ENCODE assay signal across 23 mouse cellular contexts in the genomic region with DNA sequence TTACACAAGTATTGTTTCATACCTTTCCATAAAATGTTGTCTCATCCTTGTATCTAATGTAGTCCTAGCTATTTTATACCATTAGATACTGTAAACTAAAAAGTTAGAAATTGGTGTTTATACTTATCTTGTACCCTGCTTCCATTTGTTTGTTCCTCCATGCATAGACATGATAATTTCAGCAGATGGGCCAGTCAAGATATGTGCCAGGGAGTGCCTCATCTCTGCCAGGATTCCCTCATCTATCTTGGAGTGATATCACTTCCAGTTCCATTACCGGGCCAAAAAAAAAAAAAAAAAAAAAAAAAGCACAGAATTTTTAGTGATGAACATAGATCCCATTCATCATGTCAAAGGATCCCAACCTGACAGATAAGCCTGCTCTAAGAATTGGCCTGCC.
DNase-seq lines count a peak whose midpoint lies in the region; ATAC-seq and TF ChIP-seq lines count a peak whose summit lies in the region.
"Had no signal": no experiment of that assay in that cellular context is flagged by ENCODE, and none has a peak within 500 bp of the region (broad histone marks: within the 10 kb centered on the region; RNA-seq: fewer than 3 reads in every experiment).

No protein-coding gene starts in this region.

- no peak overlapping the region for H3K4me3 ChIP-seq in cerebellum, adult 2 months (replicated peaks; ENCODE audit: insufficient read depth, low read depth, low read length)
- H3K4me3 ChIP-seq in forebrain, embryonic 16.5 days (replicated peaks; ENCODE audit: low read length), result no peak overlapping the region
- H3K4me3 ChIP-seq in forebrain, embryonic 10.5 days, result no peak overlapping the region
- H3K4me3 ChIP-seq: embryonic facial prominence, embryonic 15.5 days; erythroblast, embryonic 14.5 days; gastrocnemius, adult 2 months; heart, embryonic 12.5 days; hindbrain, embryonic 15.5 days; kidney, embryonic 15.5 days had no signal

- no peaks in the 10 kb centered on the region for H3K9me3 ChIP-seq in forebrain, embryonic 16.5 days (ENCODE audit: control insufficient read depth, low read length)
- no peaks in the 10 kb centered on the region for H3K9me3 ChIP-seq in forebrain, embryonic 10.5 days
- H3K9me3 ChIP-seq: embryonic facial prominence, embryonic 15.5 days; hindbrain, embryonic 15.5 days; kidney, embryonic 15.5 days had no signal

- TF ChIP-seq CTCF in cerebellum, adult 2 months (IDR thresholded peaks at IDR 0.05; ENCODE audit: borderline replicate concordance, insufficient read depth, low read depth, low read length), result no peak
- no peak for TF ChIP-seq CTCF in brain, embryonic 14.5 days (IDR thresholded peaks at IDR 0.05; ENCODE audit: borderline replicate concordance, extremely low read depth, insufficient read depth, insufficient read length)

- H3K9ac ChIP-seq in forebrain, embryonic 16.5 days (replicated peaks; ENCODE audit: low read depth, low read length), result no peak overlapping the region
- H3K9ac ChIP-seq: embryonic facial prominence, embryonic 15.5 days; heart, embryonic 12.5 days; hindbrain, embryonic 15.5 days; kidney, embryonic 15.5 days had no signal

- H3K4me1 ChIP-seq in cerebellum, adult 2 months (ENCODE audit: control insufficient read depth, insufficient read depth, low read length), result no peaks in the 10 kb centered on the region
- no peaks in the 10 kb centered on the region; the same call in 1 of the 2 replicates for H3K4me1 ChIP-seq in forebrain, embryonic 16.5 days (replicated peaks; ENCODE audit: control insufficient read depth, insufficient read depth, low read length)
- H3K4me1 ChIP-seq in forebrain, embryonic 10.5 days, result no peaks in the 10 kb centered on the region
- H3K4me1 ChIP-seq: embryonic facial prominence, embryonic 15.5 days; heart, embryonic 12.5 days; hindbrain, embryonic 15.5 days; kidney, embryonic 15.5 days had no signal

- no peaks in the 10 kb centered on the region for H3K27me3 ChIP-seq in cerebellum, adult 2 months (ENCODE audit: control insufficient read depth, insufficient read depth, low read length)
- no peaks in the 10 kb centered on the region for H3K27me3 ChIP-seq in forebrain, embryonic 16.5 days (replicated peaks; ENCODE audit: control insufficient read depth, insufficient read depth, low read length)
- peaks cover 10% of the 10 kb centered on the region for H3K27me3 ChIP-seq in forebrain, embryonic 10.5 days (ENCODE audit: poor library complexity, severe bottlenecking)
- H3K27me3 ChIP-seq: CH12.LX; embryonic facial prominence, embryonic 15.5 days; heart, embryonic 12.5 days; hindbrain, embryonic 15.5 days; kidney, embryonic 15.5 days had no signal

- peak; percentile 70 for ATAC-seq in forebrain, embryonic 16.5 days
- ATAC-seq: activated CD4-positive, CD25-positive, alpha-beta regulatory T cell, adult 4 months; intestine, embryonic 16.5 days; Patski had no signal

- no peak for TF ChIP-seq POLR2A in cerebellum, adult 2 months (IDR thresholded peaks at IDR 0.05; ENCODE audit: borderline replicate concordance, insufficient read depth, low read length)
- no peak for TF ChIP-seq POLR2A in brain, embryonic 14.5 days (IDR thresholded peaks at IDR 0.05; ENCODE audit: borderline replicate concordance, extremely low read depth, insufficient read depth, insufficient read length, poor library complexity, severe bottlenecking)

- no peak overlapping the region for H3K27ac ChIP-seq in cerebellum, adult 2 months (ENCODE audit: insufficient read depth, low read length)
- no peak overlapping the region for H3K27ac ChIP-seq in forebrain, embryonic 16.5 days (ENCODE audit: low read length)
- no peak overlapping the region for H3K27ac ChIP-seq in forebrain, embryonic 10.5 days
- H3K27ac ChIP-seq: embryonic facial prominence, embryonic 15.5 days; gastrocnemius, adult 2 months; hindbrain, embryonic 15.5 days; kidney, embryonic 15.5 days had no signal

- WGBS in cerebellum, adult 2 months, result 36% methylated on average over 1 of the region's 1 CpGs
- 92% methylated on average over 1 of the region's 1 CpGs for WGBS in forebrain, embryonic 16.5 days
- 100% methylated on average over 1 of the region's 1 CpGs for WGBS in forebrain, embryonic 10.5 days

- no peaks in the 10 kb centered on the region for H3K36me3 ChIP-seq in forebrain, embryonic 16.5 days (ENCODE audit: control insufficient read depth, insufficient read depth)
- H3K36me3 ChIP-seq in forebrain, embryonic 10.5 days (replicated peaks), result no peaks in the 10 kb centered on the region
- H3K36me3 ChIP-seq: embryonic facial prominence, embryonic 15.5 days; heart, embryonic 12.5 days; hindbrain, embryonic 15.5 days; kidney, embryonic 15.5 days had no signal

- H3K4me2 ChIP-seq in forebrain, embryonic 16.5 days (ENCODE audit: low read length), result no peak overlapping the region
- H3K4me2 ChIP-seq: embryonic facial prominence, embryonic 15.5 days; heart, embryonic 12.5 days; hindbrain, embryonic 15.5 days; kidney, embryonic 15.5 days had no signal

- DNase-seq in cerebellum, adult 2 months, result peak; percentile 18 to 60
- no peak for DNase-seq in cerebellum, postnatal 4 days (ENCODE audit: low spot score in 2 of 2)
- DNase-seq in forebrain, embryonic 10.5 days (ENCODE audit: extremely low spot score, low spot score), result no peak
- peak; percentile 45 for DNase-seq in brain, embryonic 14.5 days (ENCODE audit: low read depth)
- peak; percentile 68 to 73 for DNase-seq in cerebellum, postnatal 14 days
- no peak for DNase-seq in layer of hippocampus, postnatal 25 days (ENCODE audit: extremely low spot score in 1 of 2, low spot score in 1 of 2)
- no peak for DNase-seq in right cerebral cortex, postnatal 10 days (ENCODE audit: low spot score in 2 of 2)
- DNase-seq: adrenal gland, postnatal 14 days; embryo, embryonic 11 days; gastrocnemius, adult 2 months; gastrocnemius, postnatal 25 days; heart, postnatal 36 days; kidney, adult 2 months had no signal

Comparison
In these comparisons a context has a peak if more than half of its experiments do, and no peak if none do; other contexts are left out.
1. DNase-seq: peak in cerebellum, adult 2 months (2 of 2), brain, embryonic 14.5 days (single experiment) and cerebellum, postnatal 14 days (2 of 2); none in cerebellum, postnatal 4 days (0 of 2), forebrain, embryonic 10.5 days (single experiment), layer of hippocampus, postnatal 25 days (0 of 2) and right cerebral cortex, postnatal 10 days (0 of 2).